Mouse (Mus musculus) liver, adult 2 months (tissue): ENCODE results near the gene Dcaf17.

Experiments used
- CTCF ChIP-seq: fragments of 200-500 bp; IDR thresholded peaks from 2 replicates; pipeline ENCODE4 v1.5.1; 2011; ENCODE audit warnings: low read depth, low read length, control low read depth
- POLR2A ChIP-seq: fragments of 200-500 bp; IDR thresholded peaks from 2 replicates; pipeline ENCODE4 v1.6.1; 2011; ENCODE audit warnings: low read length, control low read depth; ENCODE audit not compliant: insufficient read depth; ENCODE audit errors: extremely low read depth

DNA sequence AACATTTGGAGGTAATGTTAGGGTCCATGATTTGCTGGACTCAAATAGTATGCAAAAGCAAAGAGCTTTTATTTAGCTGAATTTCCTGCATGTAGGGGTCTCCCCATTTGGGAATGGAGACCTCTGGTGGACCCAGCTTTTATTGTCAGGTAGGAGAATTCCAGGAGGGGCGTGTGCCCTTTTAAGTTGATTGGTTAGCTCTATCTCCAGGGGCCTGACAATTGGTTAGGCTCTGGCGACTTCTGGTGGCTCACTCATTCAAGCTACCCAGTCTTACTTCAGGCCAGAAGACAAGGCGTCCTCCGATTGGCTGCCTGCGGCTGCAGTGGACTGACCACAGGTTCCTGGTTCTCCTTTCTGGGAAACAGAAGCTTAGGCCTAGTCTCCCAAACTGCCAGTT, 28.3 kb upstream of the Dcaf17 start:
- TF ChIP-seq CTCF = no peak
- TF ChIP-seq POLR2A = no peak
